Mouse (Mus musculus): ENCODE measurements around the gene Slamf9. TPM values are rescaled to one million over a fixed set of nuclear protein-coding genes. Genes with fewer than 3 reads are reported as not detected.

Gene Slamf9
- total RNA-seq, 2 experiments from 2014 or later = 2.3 to 4.5 TPM

DNA sequence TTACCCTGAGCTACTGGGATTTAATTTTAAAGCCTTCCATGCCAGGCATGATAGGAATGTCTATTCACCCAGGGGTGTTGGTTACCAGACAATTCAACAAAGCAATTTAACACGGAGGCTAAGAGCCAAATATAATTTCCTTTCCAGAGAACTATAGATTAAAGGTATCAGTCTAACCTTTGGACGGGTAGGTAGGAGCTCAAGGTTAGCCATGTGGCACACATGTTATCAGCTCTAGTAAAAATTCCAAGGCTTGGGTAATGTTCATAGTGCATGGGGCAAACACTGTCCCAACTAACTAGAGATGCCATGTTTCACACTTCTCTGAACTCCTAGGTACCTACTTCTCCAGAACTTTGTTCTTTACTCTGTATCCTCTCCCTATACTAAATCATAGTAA is 13.6 kb upstream of the Slamf9 start:
- no peak for DNase-seq

DNA sequence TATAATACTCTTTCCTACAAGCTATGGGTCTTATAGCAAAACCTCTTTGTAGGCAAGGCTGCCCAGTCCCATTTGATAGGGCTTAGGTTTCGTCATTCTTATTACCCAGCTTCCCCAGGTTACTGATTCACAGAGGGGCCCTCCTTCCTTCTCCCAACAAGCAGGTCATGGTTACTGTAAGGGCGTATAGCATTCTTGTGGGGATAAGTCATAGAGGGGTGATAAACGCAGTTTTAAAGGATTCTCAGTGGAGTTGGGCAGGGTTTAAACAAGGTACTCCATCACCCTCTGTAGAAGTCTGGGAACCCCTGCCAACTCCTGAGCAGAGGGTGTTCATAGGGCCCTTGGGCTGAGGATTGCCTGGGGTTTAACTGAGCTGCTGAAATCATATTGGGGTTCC is 12.6 kb upstream of the Slamf9 start:
- no peak for DNase-seq

DNA sequence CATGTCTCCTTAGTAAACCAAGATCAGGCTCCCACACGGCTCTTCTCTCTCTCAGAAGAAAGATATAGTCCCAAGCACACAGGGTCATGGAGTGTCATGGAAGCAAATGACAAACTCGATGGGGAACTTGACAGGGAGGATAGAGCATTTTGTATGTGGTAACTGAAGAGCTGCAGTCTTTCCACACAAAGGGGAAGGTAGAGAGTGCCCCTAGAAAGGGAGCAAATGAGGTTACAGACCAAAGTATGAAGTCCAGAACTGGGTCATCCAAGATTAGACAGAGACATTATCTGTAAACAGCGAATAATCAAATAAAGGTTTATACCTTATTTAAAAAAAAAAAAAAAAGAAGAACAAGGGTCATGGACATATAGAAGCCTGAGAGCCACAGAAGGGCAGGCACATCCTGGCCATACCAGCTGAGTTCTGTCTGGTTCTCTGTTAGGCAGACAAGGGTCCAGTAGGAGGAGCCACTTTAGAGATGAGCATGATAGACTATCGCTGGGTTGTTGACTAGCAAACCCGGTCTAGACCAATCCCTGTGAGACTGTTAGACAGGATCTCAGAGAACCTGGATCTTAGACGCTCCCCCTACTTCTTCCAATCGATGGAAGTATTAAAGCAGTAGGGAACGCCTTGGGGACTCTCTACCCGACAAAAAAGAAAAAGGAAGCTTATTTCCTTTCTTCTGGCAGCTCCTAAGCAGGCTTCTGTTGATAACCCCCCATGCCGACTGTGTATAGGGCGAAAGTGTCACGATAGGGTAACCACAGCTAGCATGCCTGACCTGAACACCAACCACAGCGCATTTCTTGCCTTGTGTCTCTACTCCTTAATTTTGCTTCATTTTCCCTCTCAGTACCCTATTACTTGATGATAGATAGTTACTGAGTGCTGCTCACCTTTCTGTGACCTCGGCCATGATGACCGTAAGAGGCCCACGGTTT is 11.5 kb upstream of the Slamf9 start:
- no peak for DNase-seq

DNA sequence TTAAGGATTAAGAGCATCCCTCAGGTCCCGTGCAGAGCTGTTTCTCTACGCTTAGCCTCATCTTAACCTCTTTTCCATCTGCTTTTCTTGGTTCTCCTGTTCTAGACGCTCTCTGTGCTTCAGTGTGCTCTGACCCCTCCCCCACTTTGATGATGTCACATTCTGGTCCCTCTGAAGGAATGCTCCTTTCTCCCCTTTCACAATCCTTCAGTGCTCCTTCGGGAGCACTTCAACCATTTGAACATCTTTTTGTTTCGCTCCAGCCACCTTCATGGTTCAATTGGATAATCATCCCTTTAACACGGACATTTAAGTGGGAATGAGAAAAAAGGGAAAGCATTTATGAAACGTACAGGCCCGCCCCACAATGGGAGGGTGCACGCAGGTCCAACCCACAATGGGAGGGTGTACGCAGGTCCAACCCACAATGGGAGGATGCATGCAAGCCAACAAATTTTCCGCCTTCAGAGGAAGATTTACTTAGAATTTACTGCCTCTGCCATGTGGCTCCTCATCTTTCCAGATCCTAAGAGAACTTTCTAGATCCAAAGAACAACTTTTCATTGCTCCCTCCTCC is 6.8 kb upstream of the Slamf9 start:
- no peak for DNase-seq

DNA sequence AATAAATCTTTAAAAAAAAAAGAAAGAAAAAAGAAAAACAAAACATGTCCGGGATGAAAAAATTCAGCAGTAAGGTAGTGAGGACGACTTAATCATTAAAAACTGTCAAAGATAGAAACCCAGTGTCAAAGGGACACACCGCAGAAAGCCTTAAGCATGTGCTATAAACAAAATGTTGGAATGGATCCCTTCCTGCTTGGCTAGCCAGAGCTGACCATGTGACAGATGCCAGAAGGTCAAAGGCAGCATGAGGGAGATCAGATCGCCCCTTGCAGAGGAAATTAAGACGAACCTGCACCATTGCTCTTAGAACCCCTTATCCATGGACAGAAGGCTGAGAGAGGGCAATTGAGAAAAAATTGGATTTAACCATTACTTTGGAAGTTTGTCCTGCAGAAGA is 5.8 kb upstream of the Slamf9 start:
- DNase-seq = no peak

- no peak for DNase-seq
These were observed 5.2 kb upstream of the Slamf9 start for GRCm38 (mm10) chr1:172469810-172470448.

DNA sequence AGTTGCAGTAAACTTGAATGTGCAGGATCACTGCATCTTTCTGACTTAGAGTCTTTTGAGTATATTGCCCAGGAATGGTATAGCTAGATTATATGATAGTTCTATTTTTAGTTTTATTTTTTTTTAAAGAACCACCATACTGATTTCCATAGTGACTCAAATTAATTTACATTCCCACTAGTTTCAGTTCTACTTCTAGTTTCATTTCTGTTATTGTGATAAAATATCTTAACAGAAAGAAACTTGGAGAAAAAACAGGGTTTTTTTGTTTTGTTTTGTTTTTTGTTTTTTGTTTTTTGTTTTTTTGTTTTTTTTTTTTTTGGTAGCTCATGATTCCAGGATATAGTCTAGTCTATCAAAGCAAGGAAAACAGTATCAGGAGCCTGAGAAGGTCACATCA is 2.2 kb upstream of the Slamf9 start:
- DNase-seq = no peak

GRCm38 (mm10) chr1:172474196-172474595 is 962 bp upstream of the Slamf9 start:
- no peak for DNase-seq

DNA sequence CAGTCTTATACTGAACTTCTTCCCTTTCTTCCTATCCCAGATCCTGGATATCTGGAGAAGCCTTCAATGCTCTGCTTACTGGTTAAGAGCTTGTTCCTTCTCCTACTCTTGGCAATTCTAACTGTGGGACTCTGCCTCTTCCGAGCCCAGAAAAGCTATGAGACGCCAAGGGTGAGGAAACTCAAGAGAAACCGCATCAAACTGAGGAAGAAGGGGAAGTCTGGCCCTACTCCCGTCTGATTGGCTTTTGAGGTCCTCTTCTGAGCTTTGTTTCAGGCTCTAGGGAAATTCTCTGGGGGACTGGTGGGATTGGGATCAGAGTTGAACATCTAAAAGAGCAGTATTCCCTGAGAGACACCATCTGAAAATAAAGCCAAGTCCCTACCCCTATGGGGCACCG is 2.9 kb downstream of the Slamf9 start:
- DNase-seq = no peak

DNA sequence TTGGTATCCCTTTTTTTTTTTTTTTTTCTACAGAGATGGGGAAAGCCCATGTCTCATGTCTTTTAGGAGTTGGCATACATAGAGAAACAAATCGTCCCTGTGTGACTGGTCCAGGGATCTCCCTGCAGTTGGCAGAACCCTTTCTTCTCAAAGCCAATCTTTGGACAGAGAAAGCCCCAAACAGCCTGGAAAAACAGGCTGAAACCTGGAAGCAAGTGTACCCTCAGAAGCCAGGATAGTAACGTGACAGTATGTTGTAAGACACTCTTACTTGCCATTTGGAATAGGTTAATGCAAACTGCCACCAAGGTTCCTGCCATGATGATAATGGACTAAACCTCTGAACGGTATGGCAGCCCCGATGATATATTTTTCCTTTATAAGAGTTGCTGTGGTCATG is 5.2 kb downstream of the Slamf9 start:
- DNase-seq = no peak

GRCm38 (mm10) chr1:172481111-172481510 is 6.0 kb downstream of the Slamf9 start:
- no peak for DNase-seq

GRCm38 (mm10) chr1:172481540-172482280 is 6.6 kb downstream of the Slamf9 start, which contains the start of gene Igsf9:
Gene Igsf9, plus strand, starts transcription at chr1:172481788.
- DNase-seq = peak; percentile 85 to 91

GRCm38 (mm10) chr1:172482518-172483360 is 7.6 kb downstream of the Slamf9 start:
- DNase-seq = no peak

DNA sequence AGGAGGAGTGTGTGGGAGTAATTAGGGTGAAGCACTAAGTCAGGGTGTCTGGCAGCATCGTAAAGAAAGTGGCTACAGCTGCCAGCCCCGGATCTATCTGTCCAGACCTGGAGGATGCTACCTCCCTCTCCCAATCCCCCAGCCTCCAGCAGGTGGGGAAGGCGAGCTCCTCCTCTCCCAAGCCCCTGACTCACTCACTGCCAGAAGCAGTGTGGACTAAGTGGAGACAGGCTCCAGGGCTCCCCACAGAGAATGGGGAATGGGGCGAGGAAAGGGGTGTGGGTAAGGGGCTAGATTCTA is 8.2 kb downstream of the Slamf9 start:
- no peak for DNase-seq

- no peak for DNase-seq
These were observed 9.1 kb downstream of the Slamf9 start for GRCm38 (mm10) chr1:172484236-172484635.

- DNase-seq = no peak
These were observed 9.5 kb downstream of the Slamf9 start for GRCm38 (mm10) chr1:172484671-172485070.

GRCm38 (mm10) chr1:172485821-172486220 is 10.7 kb downstream of the Slamf9 start:
- DNase-seq = no peak

DNA sequence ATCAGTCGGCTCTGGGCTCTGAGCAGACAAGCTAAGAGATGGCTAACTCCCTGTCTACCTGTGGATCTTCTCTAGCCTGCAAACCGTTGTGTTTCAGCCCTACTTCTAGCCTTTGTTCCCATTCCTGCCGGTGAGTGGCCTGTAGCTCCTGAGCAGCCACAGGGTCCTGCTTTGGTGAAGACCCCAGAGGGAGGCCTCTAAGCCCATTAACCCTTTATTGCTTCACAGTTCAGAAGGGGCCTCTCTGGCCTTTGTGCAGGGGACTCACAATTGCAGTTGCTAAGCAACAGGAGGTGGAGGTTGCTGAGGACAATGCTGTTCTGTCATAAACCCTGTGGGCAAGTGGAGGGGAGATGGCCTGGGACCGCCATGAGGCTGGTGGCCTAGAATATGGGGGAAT is 11.1 kb downstream of the Slamf9 start:
- no peak for DNase-seq

DNA sequence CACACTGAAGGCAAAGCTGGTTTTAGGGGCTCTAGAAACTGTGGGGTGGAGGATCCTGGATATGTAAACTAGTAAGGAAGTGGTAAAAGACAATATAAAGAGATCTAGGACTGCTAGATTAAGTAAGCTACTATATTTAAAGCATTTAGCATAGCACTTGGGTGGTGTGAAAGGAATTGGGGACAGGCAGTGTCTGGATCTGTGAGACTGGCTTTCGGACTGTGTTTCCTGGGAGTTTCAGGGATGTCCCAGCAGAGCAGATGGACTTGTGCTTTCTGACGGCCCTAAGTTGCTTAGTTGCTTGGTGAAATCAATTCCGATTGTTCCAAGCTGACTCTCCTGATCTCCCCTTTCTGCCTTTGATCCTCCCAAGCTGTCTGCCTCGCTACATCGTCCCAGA is 11.5 kb downstream of the Slamf9 start:
- no peak for DNase-seq

DNA sequence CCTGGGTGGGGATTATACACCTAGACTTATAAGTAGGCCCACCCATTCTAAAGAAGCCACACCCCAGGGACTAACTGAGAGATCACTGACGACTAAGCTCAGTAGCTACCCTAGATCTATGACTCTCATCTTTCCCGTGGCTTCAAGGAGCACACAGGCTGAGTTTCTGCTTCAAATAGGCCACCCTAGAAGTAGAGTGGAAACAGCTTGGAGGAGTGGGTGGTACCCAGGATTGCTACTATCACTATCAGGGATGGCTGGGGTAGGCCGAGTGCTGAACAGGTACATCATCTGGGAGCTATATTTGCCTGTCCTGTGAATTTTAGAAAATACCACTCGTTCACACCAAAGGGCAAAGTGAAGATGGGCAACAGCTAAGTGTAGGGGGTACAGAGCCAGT is 12.7 kb downstream of the Slamf9 start:
- DNase-seq = no peak

- no peak for DNase-seq
These were observed 13.7 kb downstream of the Slamf9 start for GRCm38 (mm10) chr1:172488831-172489230.
